8 mouse cellular contexts compared by ENCODE assay signal in the genomic region with DNA sequence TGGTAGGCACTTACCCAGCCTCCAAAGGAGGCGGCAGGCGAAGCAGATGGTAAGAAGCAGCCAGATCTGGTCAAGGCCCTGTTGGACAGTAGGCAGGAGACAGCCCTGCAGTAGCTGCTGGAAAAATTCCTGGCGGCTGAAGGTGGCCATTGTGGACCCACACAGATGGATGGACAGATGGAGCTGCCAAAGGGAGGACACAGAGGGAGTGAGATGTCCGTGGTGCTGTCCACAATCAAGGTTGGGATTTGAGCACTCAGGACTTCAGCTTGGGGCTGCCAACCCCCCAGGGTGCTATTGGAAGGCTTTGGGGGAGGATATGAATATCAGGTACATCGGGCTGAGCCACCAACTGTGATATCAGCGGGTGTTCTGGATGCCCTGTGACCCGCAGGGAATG. TPM values are rescaled to one million over a fixed set of nuclear protein-coding genes. Genes with fewer than 3 reads are reported as not detected.
DNase-seq lines count a peak whose midpoint lies in the region; ATAC-seq and TF ChIP-seq lines count a peak whose summit lies in the region.

No protein-coding gene starts in this region.

- peak overlapping the region; percentile 46; the same call in 1 of the 2 replicates for H3K4me3 ChIP-seq in liver, embryonic 11.5 days (ENCODE audit: low read depth, low read length)
- H3K4me3 ChIP-seq in hindbrain, postnatal 0 days (ENCODE audit: low read length): peak overlapping the region; percentile 54
- H3K4me3 ChIP-seq in neural tube, embryonic 12.5 days: peak overlapping the region; percentile 46

- no peak for DNase-seq in liver, embryonic 11.5 days (ENCODE audit: low spot score)
- no peak for DNase-seq in liver
- peak; percentile 88 to 90 for DNase-seq in cerebellum, postnatal 25 days
- peak; percentile 12 for DNase-seq in hindbrain, postnatal 0 days (ENCODE audit: low spot score)
- no peak for DNase-seq in thymus, postnatal 4 days
- DNase-seq in heart, adult 9 months (ENCODE audit: low spot score in 2 of 2): no peak

- TF ChIP-seq CTCF in hindbrain, postnatal 0 days (IDR thresholded peaks at IDR 0.05; ENCODE audit: low read depth): no peak

- H3K36me3 ChIP-seq in liver, embryonic 11.5 days (ENCODE audit: control insufficient read depth, insufficient read depth, low read length): no peaks in the 10 kb centered on the region
- no peaks in the 10 kb centered on the region for H3K36me3 ChIP-seq in hindbrain, postnatal 0 days (ENCODE audit: insufficient read depth, low read length)
- no peaks in the 10 kb centered on the region for H3K36me3 ChIP-seq in neural tube, embryonic 12.5 days

- no peaks in the 10 kb centered on the region for H3K9me3 ChIP-seq in liver, embryonic 11.5 days (ENCODE audit: control insufficient read depth, low read length)
- no peaks in the 10 kb centered on the region for H3K9me3 ChIP-seq in hindbrain, postnatal 0 days (ENCODE audit: low read length)
- no peaks in the 10 kb centered on the region for H3K9me3 ChIP-seq in neural tube, embryonic 12.5 days

- 36% methylated on average over 7 of the region's 7 CpGs for WGBS in liver, embryonic 11.5 days
- WGBS in hindbrain, postnatal 0 days: 37% methylated on average over 7 of the region's 7 CpGs
- 39% methylated on average over 7 of the region's 7 CpGs for WGBS in neural tube, embryonic 12.5 days

- ATAC-seq in liver, embryonic 11.5 days (replicated peaks; ENCODE audit: low FRiP score): no peak
- peak; percentile 48 for ATAC-seq in hindbrain, postnatal 0 days
- peak; percentile 27; the same call in 1 of the 2 replicates for ATAC-seq in neural tube, embryonic 12.5 days (ENCODE audit: low FRiP score, low read depth)
- no peak for ATAC-seq in granulocyte monocyte progenitor cell, adult 5-6 weeks (replicated peaks; ENCODE audit: poor library complexity, severe bottlenecking)

- H3K4me1 ChIP-seq in liver, embryonic 11.5 days (replicated peaks; ENCODE audit: control insufficient read depth, insufficient read depth, low read length): no peaks in the 10 kb centered on the region
- 0 out of 2 replicates have a peak, but pooled peaks cover 2% of the 10 kb centered on the region for H3K4me1 ChIP-seq in hindbrain, postnatal 0 days (ENCODE audit: insufficient read depth, low read length)
- H3K4me1 ChIP-seq in neural tube, embryonic 12.5 days: no peaks in the 10 kb centered on the region

- H3K9ac ChIP-seq in liver, embryonic 11.5 days (ENCODE audit: low read depth, low read length): no peak overlapping the region
- peak overlapping the region; percentile 64 for H3K9ac ChIP-seq in hindbrain, postnatal 0 days (replicated peaks; ENCODE audit: low read length)
- H3K9ac ChIP-seq in neural tube, embryonic 12.5 days: peak overlapping the region; percentile 59; the same call in 1 of the 2 replicates

- peak overlapping the region; percentile 62 for H3K4me2 ChIP-seq in liver, embryonic 11.5 days
- peak overlapping the region; percentile 60 for H3K4me2 ChIP-seq in hindbrain, postnatal 0 days (ENCODE audit: low read depth, low read length)
- peak overlapping the region; percentile 60 for H3K4me2 ChIP-seq in neural tube, embryonic 12.5 days (replicated peaks)

- H3K27me3 ChIP-seq in liver, embryonic 11.5 days (replicated peaks; ENCODE audit: control insufficient read depth, insufficient read depth, low read length): peaks cover 3% of the 10 kb centered on the region
- no peaks in the 10 kb centered on the region for H3K27me3 ChIP-seq in hindbrain, postnatal 0 days (ENCODE audit: insufficient read depth, low read length)
- H3K27me3 ChIP-seq in neural tube, embryonic 12.5 days (replicated peaks): no peaks in the 10 kb centered on the region

- no peak overlapping the region for H3K27ac ChIP-seq in liver, embryonic 11.5 days (ENCODE audit: low read depth, low read length)
- H3K27ac ChIP-seq in hindbrain, postnatal 0 days: peak overlapping the region; percentile 74
- H3K27ac ChIP-seq in neural tube, embryonic 12.5 days: no peak overlapping the region

RNA-seq across cellular contexts. Expression of gene Porcn, which starts 0.8 kb away (rescaled TPM):
- 2.4 and 2.8 TPM in 2 replicates for polyA plus RNA-seq in liver, embryonic 11.5 days (2014; fragmentation: Nextera tagmentation; extraction: Ambion mirVana)
- total RNA-seq in hindbrain, postnatal 0 days (2014; rRNA removed): 60.8 and 68.4 TPM in 2 replicates
- polyA plus RNA-seq in hindbrain, postnatal 0 days (2015; fragmentation: Nextera tagmentation; extraction: Ambion mirVana): 49.2 and 49.3 TPM in 2 replicates
- polyA plus RNA-seq in neural tube, embryonic 12.5 days (2016; fragmentation: Nextera tagmentation; extraction: Ambion mirVana): 32.3 and 36.2 TPM in 2 replicates
- total RNA-seq in granulocyte monocyte progenitor cell, adult 5-6 weeks (2014; fragmentation: Nextera tagmentation): not detected in 2 replicates
- total RNA-seq in granulocyte monocyte progenitor cell, adult 5-6 weeks (2017): not detected in 2 replicates

RNA-seq across cellular contexts. Expression of gene Ebp, which starts 12.2 kb away (rescaled TPM):
- polyA plus RNA-seq in liver, embryonic 11.5 days (2014; fragmentation: Nextera tagmentation; extraction: Ambion mirVana): 54.7 and 55.6 TPM in 2 replicates
- total RNA-seq in hindbrain, postnatal 0 days (2014; rRNA removed): 25.2 and 41.3 TPM in 2 replicates
- 29.8 and 30.2 TPM in 2 replicates for polyA plus RNA-seq in hindbrain, postnatal 0 days (2015; fragmentation: Nextera tagmentation; extraction: Ambion mirVana)
- polyA plus RNA-seq in neural tube, embryonic 12.5 days (2016; fragmentation: Nextera tagmentation; extraction: Ambion mirVana): 33.0 and 36.0 TPM in 2 replicates
- total RNA-seq in granulocyte monocyte progenitor cell, adult 5-6 weeks (2014; fragmentation: Nextera tagmentation): 69.1 and 79.2 TPM in 2 replicates
- total RNA-seq in granulocyte monocyte progenitor cell, adult 5-6 weeks (2017): 67.8 and 107 TPM in 2 replicates

RNA-seq across cellular contexts. Expression of gene Tbc1d25, which starts 29.6 kb away (rescaled TPM):
- polyA plus RNA-seq in liver, embryonic 11.5 days (2014; fragmentation: Nextera tagmentation; extraction: Ambion mirVana): 10.5 and 11.1 TPM in 2 replicates
- total RNA-seq in hindbrain, postnatal 0 days (2014; rRNA removed): 19.9 and 24.6 TPM in 2 replicates
- 15.8 and 17.4 TPM in 2 replicates for polyA plus RNA-seq in hindbrain, postnatal 0 days (2015; fragmentation: Nextera tagmentation; extraction: Ambion mirVana)
- polyA plus RNA-seq in neural tube, embryonic 12.5 days (2016; fragmentation: Nextera tagmentation; extraction: Ambion mirVana): 15.1 and 16.5 TPM in 2 replicates
- 6.7 and 10.8 TPM in 2 replicates for total RNA-seq in granulocyte monocyte progenitor cell, adult 5-6 weeks (2014; fragmentation: Nextera tagmentation)
- total RNA-seq in granulocyte monocyte progenitor cell, adult 5-6 weeks (2017): 4.1 and 4.4 TPM in 2 replicates

RNA-seq across cellular contexts. Expression of gene Ftsj1, which starts 46.7 kb away (rescaled TPM):
- 59.6 and 62.7 TPM in 2 replicates for polyA plus RNA-seq in liver, embryonic 11.5 days (2014; fragmentation: Nextera tagmentation; extraction: Ambion mirVana)
- total RNA-seq in hindbrain, postnatal 0 days (2014; rRNA removed): 44.4 and 45.6 TPM in 2 replicates
- 38.1 and 39.8 TPM in 2 replicates for polyA plus RNA-seq in hindbrain, postnatal 0 days (2015; fragmentation: Nextera tagmentation; extraction: Ambion mirVana)
- polyA plus RNA-seq in neural tube, embryonic 12.5 days (2016; fragmentation: Nextera tagmentation; extraction: Ambion mirVana): 45.8 and 46.3 TPM in 2 replicates
- 32.7 and 34.2 TPM in 2 replicates for total RNA-seq in granulocyte monocyte progenitor cell, adult 5-6 weeks (2014; fragmentation: Nextera tagmentation)
- 20.5 and 37.1 TPM in 2 replicates for total RNA-seq in granulocyte monocyte progenitor cell, adult 5-6 weeks (2017)

RNA-seq across cellular contexts. Expression of gene Rbm3, which starts 59.9 kb away (rescaled TPM):
- 469 and 471 TPM in 2 replicates for polyA plus RNA-seq in liver, embryonic 11.5 days (2014; fragmentation: Nextera tagmentation; extraction: Ambion mirVana)
- 318 and 321 TPM in 2 replicates for total RNA-seq in hindbrain, postnatal 0 days (2014; rRNA removed)
- 496 and 521 TPM in 2 replicates for polyA plus RNA-seq in hindbrain, postnatal 0 days (2015; fragmentation: Nextera tagmentation; extraction: Ambion mirVana)
- polyA plus RNA-seq in neural tube, embryonic 12.5 days (2016; fragmentation: Nextera tagmentation; extraction: Ambion mirVana): 397 and 400 TPM in 2 replicates
- 877 and 914 TPM in 2 replicates for total RNA-seq in granulocyte monocyte progenitor cell, adult 5-6 weeks (2014; fragmentation: Nextera tagmentation)
- total RNA-seq in granulocyte monocyte progenitor cell, adult 5-6 weeks (2017): 1,015 and 1,242 TPM in 2 replicates

Comparison
In these comparisons a context has a peak if more than half of its experiments do, and no peak if none do; other contexts are left out.
1. ATAC-seq: peak in hindbrain, postnatal 0 days (single experiment) and neural tube, embryonic 12.5 days (single experiment); none in liver, embryonic 11.5 days (single experiment) and granulocyte monocyte progenitor cell, adult 5-6 weeks (single experiment).
2. DNase-seq: peak in cerebellum, postnatal 25 days (2 of 2) and hindbrain, postnatal 0 days (single experiment); none in liver, embryonic 11.5 days (single experiment), liver (single experiment), thymus, postnatal 4 days (single experiment) and heart, adult 9 months (0 of 2).
3. Peak in every context shown above with its lines, with median percentiles within 50 percentile points of each other: H3K4me2 ChIP-seq and H3K4me3 ChIP-seq.